Mouse (Mus musculus): ENCODE measurements around the gene Cacnb1.

Gene Cacnb1

DNA sequence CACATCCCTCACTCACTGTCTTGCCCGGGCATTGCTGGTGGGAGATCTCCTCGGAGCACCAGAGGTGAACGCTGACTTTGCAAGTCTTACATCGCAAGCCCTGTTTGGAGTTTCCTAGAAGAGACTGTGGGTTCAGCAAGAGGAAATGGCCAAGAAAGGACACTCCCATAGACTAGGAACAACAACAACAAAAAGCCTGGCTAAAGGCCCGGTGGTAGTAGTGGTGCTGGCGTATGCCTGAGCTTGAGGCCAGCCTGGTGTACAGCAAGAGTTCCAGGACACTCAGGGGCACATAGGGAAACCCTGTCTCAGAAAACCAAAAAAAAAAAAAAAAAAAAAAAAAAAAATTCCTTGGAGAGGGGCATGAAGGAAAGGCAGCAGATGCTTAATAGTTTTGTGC is 19.9 kb upstream of the Cacnb1 start:
- DNase-seq (ENCODE audit: extremely low spot score, low read depth, low spot score), result no peak

DNA sequence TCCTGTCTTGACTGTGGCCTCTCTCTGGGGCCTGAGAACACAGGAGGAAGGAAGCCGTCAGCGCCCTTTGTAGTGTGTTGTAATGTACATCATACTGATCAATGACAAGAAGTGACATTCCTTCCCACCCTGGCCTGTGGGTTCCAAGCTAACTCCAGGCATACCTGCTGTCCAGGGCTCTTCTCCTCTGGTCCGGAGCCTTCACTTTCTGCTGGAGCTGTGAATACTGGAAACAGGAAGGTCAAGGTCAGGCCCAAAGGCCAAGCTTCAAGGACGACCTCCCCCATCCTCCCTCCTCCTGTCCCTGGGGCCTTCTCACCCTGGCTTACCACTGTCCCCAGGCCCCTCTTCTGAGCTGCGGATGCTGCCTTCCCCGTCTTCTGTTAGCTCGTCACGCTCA is 18.1 kb upstream of the Cacnb1 start:
- no peak for DNase-seq (ENCODE audit: extremely low spot score, low read depth, low spot score)

- DNase-seq (ENCODE audit: extremely low spot score, low read depth, low spot score), result no peak
Observed at GRCm38 (mm10) chr11:98037871-98038270, 15.0 kb upstream of the Cacnb1 start.

DNA sequence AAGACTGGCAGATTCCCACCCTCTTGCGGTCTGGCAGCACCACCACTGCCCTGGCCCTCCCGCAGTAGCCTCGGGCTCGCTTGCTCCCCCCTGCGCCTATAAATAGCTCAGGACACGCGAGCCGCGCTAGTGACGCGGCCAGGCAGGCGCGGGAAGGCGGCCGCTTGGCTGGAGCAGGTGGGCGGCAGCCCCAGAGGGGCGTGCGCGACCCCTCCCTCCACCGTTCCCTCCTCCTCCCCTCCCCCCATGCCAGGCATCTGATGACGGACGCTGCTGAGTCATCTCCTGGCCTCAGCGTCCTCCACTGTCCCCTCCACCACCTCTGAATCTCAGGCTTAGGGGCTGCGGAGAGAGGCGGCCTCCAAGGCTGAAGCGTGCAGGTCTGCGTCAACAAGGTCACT is 13.1 kb upstream of the Cacnb1 start:
- no peak for DNase-seq (ENCODE audit: extremely low spot score, low read depth, low spot score)

DNA sequence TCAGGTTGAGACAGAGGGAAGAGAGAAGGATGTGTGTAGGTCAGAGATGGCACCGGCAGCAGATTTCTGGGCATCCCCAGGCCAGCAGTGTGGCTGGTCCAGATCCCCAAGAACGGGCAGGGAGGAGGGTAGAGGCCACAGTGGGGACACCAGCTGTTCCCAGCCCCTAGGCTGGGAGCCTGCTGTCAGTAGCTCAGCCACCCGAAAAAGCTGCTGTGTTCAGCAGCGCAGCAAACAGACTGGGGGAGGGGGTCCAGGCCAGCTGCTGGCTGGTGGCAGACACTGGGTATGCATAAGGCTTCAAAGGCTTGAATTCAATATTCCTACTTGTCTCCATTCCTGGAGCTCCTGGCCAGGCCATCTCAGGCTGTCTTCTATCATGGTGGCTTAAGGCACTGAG is 12.0 kb upstream of the Cacnb1 start:
- DNase-seq (ENCODE audit: extremely low spot score, low read depth, low spot score), result no peak

DNA sequence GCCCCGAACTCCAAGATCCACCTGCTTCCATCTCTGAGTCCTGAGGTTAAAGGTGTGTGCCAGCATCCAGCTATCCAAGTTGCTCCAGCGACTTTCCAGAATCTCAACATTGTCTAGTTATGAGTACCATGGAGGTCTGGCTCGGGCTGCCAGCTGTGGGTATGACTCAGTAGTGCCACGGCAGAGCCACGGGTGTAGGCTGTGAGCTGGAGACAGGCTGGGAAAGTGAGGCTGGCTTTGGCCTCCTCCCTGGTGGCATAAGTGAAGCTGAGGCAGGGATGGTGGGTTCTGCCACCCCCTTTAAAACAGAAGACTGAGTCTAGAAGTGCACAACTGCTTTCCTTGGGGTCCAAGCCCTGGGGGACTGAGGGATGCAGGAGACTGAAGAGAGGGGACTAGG is 11.2 kb upstream of the Cacnb1 start:
- no peak for DNase-seq (ENCODE audit: extremely low spot score, low read depth, low spot score)

DNA sequence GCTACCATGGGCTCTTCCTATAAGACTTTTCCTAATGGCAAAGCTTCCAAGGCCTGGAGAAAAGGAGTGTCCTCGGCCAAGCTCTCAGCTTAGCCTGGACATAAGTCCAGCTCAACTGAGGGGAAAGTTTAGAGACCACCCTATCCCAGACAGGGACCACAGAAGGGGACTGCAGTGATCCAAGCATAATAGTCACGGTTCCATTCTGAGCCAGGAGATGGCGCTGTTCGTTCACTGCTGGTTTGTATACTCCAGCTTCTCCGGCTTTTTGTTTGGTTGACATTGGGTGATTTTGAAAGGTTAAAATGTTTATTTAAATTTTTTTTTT is 8.6 kb upstream of the Cacnb1 start:
- DNase-seq (ENCODE audit: extremely low spot score, low read depth, low spot score), result peak; percentile 81

GRCm38 (mm10) chr11:98030701-98031442 is 8.0 kb upstream of the Cacnb1 start:
- no peak for DNase-seq (ENCODE audit: extremely low spot score, low read depth, low spot score)

DNA sequence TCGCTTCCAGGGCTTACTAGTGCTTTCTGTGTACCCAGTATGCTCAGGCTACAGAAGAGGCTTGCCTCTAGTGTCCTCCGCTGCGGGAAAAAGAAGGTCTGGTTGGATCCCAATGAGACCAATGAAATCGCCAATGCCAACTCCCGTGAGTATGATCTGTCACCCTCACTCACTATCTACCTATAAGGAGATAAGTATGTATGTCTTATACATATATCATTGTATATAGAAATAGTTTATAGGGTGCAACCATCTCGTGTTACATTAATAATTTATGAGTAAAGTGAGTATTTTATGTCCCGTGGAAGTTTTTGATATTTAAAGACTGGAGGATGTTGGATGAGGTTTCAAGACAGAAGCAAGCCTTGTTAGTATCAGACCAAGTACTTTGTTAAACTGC is 5.0 kb upstream of the Cacnb1 start:
- DNase-seq (ENCODE audit: extremely low spot score, low read depth, low spot score), result no peak

DNA sequence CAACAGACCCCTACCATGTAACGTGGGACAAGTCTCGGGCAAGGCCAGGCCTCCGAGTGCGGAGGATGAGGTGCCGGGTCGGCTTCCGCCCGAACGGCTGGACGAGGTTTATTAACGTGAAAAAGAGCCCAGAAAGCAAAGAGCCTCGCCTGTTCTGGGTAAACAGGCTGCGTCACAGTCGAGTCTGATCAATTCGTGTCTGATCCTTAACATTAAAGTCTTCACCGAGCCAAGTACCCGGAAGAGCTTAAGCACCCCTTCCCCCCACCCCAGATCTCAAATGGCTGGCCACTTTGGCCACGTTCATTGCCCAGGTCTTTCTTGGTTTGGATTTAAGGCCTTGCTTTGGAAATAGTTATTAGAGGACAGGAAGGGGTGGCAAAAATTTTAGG is 4.5 kb upstream of the Cacnb1 start:
- no peak for DNase-seq (ENCODE audit: extremely low spot score, low read depth, low spot score)

DNA sequence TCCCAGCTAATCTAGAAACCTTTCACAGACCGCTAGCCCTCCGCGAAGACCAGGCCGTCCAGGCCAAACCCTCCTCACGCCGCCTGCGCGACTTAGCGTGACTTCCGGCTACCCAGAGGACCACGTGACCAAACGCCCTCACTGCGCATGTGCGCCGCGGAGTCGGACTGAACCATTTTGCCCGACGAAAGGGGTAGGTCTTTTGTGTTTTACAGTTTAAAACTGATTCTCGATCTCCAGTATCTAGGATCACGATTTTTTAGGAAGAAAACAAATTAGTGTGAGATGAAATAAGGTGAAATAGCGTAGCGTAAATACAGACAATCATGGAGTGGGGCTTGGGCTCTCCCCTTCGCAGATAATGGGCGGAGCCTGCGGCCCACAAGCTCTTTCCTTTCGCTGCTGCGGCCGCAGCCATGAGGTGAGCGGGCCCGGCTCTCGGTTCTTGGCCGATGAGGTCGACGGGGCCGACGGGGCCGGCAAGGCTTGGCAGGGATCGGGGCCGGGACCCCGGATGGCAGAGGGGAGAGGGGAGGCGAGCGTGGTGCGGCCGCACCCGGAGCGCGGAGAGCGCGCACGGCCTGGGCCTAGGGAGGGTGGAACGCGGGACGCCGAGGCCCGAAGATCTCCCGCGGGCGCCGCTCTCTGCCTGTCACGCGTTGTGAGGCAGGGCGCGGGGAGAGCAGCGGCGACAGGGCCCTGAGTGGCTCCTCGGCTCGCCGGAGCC is 3.9 kb upstream of the Cacnb1 start, which contains the start of gene Rpl19:
TSS of gene Rpl19 (plus strand) at position 141 of the 727 bp plus-strand sequence.
- DNase-seq (ENCODE audit: extremely low spot score, low read depth, low spot score), result peak; percentile 99

DNA sequence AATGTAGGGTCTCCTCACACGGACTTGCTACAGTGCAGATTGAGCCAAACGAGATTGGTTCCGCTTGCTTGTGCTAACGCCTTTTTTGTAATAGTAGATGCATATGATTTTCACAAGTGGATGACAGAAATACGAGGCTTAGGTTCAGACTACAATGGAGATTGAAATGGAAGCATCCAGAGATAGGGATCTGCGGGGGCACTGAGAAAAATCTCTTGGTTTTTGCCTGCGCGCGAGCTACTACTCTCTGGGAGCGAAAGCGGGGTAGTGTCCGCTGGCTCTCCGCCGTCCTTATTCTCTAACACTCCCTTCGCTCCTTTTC is 3.4 kb upstream of the Cacnb1 start:
- no peak for DNase-seq (ENCODE audit: extremely low spot score, low read depth, low spot score)

DNA sequence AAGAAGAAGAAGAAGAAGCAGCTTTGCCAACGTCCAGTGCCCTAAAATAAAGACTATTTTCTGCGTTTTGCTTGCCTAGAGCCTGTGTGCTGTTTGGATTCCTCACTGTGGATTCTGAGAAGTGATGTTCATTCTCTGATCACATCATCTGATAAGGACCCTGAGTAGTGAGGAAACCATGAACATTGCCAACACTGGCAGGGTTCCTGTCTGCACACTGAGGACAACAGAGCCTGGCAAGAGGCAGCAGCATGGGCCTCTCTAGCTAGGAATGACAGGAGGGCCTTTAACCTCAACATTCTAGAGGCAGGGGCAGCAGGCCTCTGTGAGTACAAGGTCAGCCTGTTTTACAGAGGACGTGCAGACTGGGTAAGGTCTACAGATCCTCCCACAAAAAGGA is 1.7 kb upstream of the Cacnb1 start:
- DNase-seq (ENCODE audit: extremely low spot score, low read depth, low spot score), result no peak

- DNase-seq (ENCODE audit: extremely low spot score, low read depth, low spot score), result no peak
Observed at GRCm38 (mm10) chr11:98022253-98022554, 630 bp downstream of the Cacnb1 start.

DNA sequence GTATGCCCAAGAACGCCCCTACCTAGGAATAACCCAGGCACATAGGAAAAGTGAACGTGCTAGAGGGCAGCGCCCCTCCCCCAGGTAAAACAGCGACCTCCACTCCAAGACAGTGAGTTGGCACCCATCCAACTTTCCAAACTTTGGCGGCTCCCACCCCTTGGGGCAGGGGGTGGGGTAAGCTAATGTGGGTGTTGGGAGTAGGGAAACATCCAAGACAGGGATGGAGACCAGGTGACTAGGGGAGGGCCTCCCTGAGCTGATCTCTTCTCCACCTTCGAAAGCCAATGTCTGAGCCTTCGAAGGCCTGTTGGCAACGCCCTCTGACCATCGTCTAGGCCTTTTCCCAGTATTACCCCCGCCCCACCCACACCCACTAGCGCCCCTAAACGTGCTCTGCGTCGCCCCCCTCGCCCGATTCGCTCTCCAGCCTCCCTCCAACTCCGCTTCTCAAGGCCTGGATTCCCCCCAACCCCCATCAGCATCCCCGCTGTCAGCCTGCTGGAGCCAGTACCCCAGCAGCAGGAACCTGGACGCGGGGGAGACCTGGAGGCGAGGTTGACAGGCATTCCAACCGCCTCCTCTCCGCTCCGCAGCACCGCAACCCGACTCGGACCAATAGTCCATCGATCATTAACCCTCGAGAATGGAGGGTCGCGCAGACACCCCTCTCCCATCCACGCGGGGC is 1.1 kb downstream of the Cacnb1 start:
- DNase-seq (ENCODE audit: extremely low spot score, low read depth, low spot score), result no peak

- DNase-seq (ENCODE audit: extremely low spot score, low read depth, low spot score), result no peak
Observed at GRCm38 (mm10) chr11:98021118-98021517, 1.7 kb downstream of the Cacnb1 start.

- no peak for DNase-seq (ENCODE audit: extremely low spot score, low read depth, low spot score)
Observed at GRCm38 (mm10) chr11:98020710-98021109, 2.1 kb downstream of the Cacnb1 start.

DNA sequence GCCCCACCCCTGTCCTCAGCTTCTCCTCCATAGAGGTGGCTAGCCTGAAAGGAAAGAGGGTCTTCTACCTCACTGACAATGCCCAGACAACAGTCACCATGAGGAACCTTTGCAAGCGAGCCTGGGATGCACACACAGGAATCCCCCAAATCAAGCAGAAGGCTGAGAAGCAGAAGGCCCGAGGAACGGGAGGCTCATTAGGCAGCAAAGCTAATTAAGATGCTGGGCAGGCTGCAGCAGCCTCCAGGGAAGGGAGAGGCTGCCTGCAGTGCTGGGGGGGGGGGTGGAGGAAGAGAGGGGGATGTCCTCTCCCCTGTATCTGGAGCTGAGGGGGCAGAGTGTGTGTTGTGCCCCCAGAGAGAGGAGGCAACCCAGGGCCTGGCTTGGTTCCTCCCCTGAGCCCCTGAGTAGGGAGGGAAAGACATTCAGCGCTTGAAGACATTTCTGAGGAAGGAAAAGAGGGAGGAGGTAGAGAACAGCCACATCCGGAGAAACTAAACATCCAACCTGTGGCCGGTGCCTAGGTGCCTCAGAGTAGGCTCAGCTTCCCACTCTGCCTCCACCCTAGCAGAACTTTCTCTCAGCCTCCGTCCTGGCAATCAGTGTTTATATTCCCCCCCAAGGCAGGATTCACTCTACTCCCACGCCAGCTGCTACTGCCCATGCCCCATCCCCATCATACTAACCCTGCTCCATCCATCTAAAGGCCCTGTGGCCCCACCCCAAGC is 2.8 kb downstream of the Cacnb1 start:
- no peak for DNase-seq (ENCODE audit: extremely low spot score, low read depth, low spot score)

DNA sequence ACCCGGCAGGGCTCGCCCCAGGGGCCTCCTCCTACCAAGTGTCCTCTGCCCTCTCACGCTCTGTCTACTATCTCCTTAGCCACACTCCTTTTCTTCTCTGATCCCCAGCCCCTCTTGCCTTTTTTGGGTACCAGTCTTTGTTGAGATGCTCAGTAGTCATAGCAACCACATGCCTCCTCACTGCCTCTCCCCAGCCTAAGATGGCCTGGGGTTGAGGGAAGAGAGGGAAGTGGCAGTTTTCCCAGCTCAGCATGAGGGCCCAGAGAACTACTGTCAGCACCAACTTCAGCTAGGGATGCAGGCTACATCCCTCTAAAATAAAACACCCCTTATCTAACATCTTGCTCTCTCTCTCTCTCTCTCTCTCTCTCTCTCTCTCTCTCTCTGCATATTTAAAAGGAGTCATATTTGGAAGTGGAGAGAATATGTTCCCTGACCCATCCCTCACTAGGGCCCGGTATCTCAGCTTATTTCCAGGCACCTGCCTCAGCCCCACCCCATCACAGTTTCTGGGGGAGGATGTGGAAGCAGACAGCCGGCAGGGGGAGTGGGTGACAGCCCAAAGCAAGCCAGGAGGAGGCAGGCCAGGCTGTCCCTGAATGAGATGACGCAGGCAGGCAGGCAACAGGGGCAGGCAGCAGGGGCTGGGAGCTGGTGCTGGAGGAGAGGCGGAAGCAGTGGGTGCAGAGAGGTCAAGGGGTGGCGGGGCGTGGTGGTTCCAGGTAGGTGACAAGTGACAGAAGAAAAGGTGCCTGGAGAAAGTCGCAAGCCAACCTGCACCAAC is 3.8 kb downstream of the Cacnb1 start:
- DNase-seq (ENCODE audit: extremely low spot score, low read depth, low spot score), result no peak

GRCm38 (mm10) chr11:98018222-98018621 is 4.6 kb downstream of the Cacnb1 start:
- DNase-seq (ENCODE audit: extremely low spot score, low read depth, low spot score), result no peak

DNA sequence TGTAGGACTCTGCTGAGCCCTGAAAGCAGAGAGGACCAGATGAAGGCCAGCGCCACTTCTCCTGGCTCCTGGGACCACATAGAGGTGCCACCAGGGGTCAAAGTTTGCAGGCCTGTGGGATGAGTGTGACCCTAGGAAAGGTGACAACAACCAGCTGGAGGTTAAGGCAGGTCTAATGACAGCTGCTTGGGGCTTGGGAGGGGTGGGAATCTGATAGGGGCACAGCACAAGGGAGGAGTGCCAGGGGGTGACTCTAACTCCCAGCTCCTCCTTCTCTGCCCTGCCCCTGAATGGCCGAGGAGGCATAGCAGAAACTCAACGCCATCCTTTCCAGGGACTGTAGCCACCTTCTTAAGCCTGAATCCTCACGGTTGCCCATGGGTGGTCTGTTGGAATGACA is 6.0 kb downstream of the Cacnb1 start:
- DNase-seq (ENCODE audit: extremely low spot score, low read depth, low spot score), result no peak
